Mouse (Mus musculus) skeletal muscle tissue, adult 2 months (tissue): ENCODE data around the gene Esrp2.

ENCODE experiments used
- DNase-seq: peaks from one replicate; pipeline ENCODE4 v3.0.0-alpha.2; 2012; ENCODE audit warnings: low read depth, low spot score

Esrp2 gene

GRCm38 (mm10) chr8:106136156-106137130 is at the start of gene Esrp2:
Esrp2 (minus strand) TSS chr8:106136974.
- DNase-seq = no peak

- DNase-seq = no peak
Observed at GRCm38 (mm10) chr8:106186394-106186793, 49.6 kb upstream of the Esrp2 start.

GRCm38 (mm10) chr8:106185628-106186270 is 49.0 kb upstream of the Esrp2 start:
- peak; percentile 84 for DNase-seq

GRCm38 (mm10) chr8:106178428-106178827 is 41.7 kb upstream of the Esrp2 start:
- DNase-seq = no peak

GRCm38 (mm10) chr8:106177594-106177993 is 40.8 kb upstream of the Esrp2 start:
- no peak for DNase-seq

GRCm38 (mm10) chr8:106176891-106177290 is 40.1 kb upstream of the Esrp2 start:
- DNase-seq = no peak

- DNase-seq = no peak
Observed at GRCm38 (mm10) chr8:106173566-106173965, 36.8 kb upstream of the Esrp2 start.

- no peak for DNase-seq
Observed at GRCm38 (mm10) chr8:106169934-106170480, 33.2 kb upstream of the Esrp2 start.

- no peak for DNase-seq
Observed at GRCm38 (mm10) chr8:106169017-106169933, 32.5 kb upstream of the Esrp2 start.

- DNase-seq = no peak
Observed at GRCm38 (mm10) chr8:106168356-106169016, 31.7 kb upstream of the Esrp2 start, which contains the start of gene Slc7a6. Slc7a6 (plus strand) TSS chr8:106168857.

- peak; percentile 59 for DNase-seq
Observed at GRCm38 (mm10) chr8:106165460-106165859, 28.7 kb upstream of the Esrp2 start.

- no peak for DNase-seq
Observed at GRCm38 (mm10) chr8:106163251-106163650, 26.5 kb upstream of the Esrp2 start.

- no peak for DNase-seq
Observed at GRCm38 (mm10) chr8:106159876-106160275, 23.1 kb upstream of the Esrp2 start.

- DNase-seq = peak; percentile 69
Observed at GRCm38 (mm10) chr8:106158381-106158780, 21.6 kb upstream of the Esrp2 start.

- no peak for DNase-seq
Observed at GRCm38 (mm10) chr8:106157419-106157818, 20.6 kb upstream of the Esrp2 start.

GRCm38 (mm10) chr8:106152876-106153275 is 16.1 kb upstream of the Esrp2 start:
- no peak for DNase-seq

GRCm38 (mm10) chr8:106151041-106151440 is 14.3 kb upstream of the Esrp2 start:
- DNase-seq = no peak

- no peak for DNase-seq
Observed at GRCm38 (mm10) chr8:106150653-106151000, 13.9 kb upstream of the Esrp2 start.

- DNase-seq = peak; percentile 90
Observed at GRCm38 (mm10) chr8:106149801-106150652, 13.3 kb upstream of the Esrp2 start, which contains the start of gene Pla2g15. Pla2g15 (plus strand) TSS chr8:106150399.

GRCm38 (mm10) chr8:106149025-106149424 is 12.3 kb upstream of the Esrp2 start:
- peak; percentile 54 for DNase-seq
